Mouse (Mus musculus) lung, postnatal 0 days (tissue): ENCODE results near the gene Ccdc117.

ENCODE experiments used
- CTCF ChIP-seq: IDR thresholded peaks from 2 replicates; pipeline ENCODE4 v1.5.1; 2016; ENCODE audit warnings: antibody characterized with exemption, mild to moderate bottlenecking
- EP300 ChIP-seq: IDR thresholded peaks from 2 replicates; pipeline ENCODE4 v1.6.1; 2016; ENCODE audit warnings: antibody characterized with exemption, mild to moderate bottlenecking, control low read depth

DNA sequence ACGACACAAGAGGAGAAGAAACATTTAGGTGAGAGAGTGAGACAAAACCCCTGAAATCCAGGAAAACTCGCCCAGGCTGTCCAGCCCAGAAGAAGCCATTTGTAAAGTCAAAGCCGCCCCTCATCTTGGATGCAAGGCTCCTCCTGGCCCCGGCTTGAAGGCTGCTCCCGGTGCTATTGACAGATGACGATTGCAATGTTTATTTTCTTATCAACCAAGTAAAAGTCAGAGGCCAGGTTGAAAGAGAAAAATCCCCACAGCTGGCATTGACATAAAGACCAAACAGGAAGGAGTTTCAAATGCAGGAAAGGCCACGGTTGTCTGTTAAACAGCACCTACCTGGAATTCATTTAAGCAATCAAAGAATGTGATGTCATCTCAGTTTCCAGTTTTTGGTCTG lies 50.1 kb downstream of the Ccdc117 start:
- TF ChIP-seq CTCF (no peak), EP300 (no peak)
